Mouse (Mus musculus) lung, adult 18-20 months (tissue): ENCODE data around the gene Naa40.

Experiments
- DNase-seq, 2 experiments: peaks; one replicate each; pipeline ENCODE4 v3.0.0; 2022; ENCODE audit warnings: mixed read lengths in 2 of 2

The Naa40 gene

DNA sequence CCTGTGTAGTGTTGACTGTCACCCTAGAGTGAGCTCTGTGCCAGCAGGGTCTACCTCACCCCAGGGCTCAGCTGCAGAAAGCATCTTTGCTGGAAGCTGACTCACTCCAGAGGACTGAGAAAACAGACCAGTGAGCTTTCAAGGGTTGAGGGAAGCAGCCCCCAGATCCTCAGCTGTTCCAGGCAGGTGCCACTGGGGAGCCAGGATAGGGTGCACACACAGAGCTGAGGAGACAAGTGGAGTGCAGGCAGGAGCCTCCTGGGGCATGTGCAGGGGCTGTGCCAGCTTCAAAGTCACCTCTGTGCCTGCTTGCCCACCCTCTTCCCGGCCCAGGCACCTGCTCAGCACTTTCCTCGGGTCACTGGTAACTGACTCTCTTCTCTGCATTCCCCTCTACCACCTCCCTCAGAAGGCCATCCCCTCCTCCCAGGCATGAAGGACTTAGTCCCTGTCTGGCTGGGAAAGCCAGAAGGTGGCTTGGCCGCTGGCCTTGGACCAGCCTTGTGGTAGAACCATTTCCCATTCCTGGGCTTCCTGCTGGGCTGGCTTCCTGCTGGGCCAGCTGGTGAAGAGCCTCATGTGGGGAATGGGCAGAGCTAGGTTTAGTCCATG, 62.0 kb downstream of the Naa40 start:
- no peak for DNase-seq

DNA sequence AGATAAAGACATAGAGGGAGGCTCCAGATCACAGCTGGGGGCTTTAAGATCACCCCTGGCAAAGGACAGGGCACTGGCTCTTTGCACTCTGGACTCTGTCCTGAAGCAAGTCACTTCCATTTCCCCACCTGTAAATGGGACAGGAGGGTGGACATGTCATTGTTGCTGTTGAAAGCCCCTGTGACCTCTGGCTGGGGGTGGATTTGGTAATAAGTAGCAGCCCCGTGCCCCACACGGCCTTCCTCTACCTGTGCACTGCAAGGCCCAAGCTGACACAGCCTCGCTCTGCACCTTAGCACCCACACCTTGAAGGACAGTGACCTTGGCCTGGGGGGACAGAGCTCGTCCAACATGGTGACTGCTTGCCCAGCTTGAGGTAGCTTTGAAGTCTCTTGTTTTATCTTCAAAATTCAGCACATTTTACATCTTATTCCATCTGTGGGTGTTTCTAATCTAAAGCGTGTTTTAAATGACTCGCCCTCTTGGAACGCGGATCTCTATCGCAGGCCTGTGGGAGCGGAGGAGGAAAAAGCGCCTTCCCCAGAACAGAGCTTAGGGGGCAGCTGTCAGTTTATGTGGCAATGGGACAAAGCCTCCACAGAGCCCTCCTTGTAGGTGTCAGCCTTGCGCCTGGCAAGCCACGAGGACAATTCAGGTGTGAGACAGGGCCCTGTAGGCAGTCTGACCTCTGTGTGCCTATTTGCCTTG, 63.0 kb downstream of the Naa40 start:
- DNase-seq, result no peak

DNA sequence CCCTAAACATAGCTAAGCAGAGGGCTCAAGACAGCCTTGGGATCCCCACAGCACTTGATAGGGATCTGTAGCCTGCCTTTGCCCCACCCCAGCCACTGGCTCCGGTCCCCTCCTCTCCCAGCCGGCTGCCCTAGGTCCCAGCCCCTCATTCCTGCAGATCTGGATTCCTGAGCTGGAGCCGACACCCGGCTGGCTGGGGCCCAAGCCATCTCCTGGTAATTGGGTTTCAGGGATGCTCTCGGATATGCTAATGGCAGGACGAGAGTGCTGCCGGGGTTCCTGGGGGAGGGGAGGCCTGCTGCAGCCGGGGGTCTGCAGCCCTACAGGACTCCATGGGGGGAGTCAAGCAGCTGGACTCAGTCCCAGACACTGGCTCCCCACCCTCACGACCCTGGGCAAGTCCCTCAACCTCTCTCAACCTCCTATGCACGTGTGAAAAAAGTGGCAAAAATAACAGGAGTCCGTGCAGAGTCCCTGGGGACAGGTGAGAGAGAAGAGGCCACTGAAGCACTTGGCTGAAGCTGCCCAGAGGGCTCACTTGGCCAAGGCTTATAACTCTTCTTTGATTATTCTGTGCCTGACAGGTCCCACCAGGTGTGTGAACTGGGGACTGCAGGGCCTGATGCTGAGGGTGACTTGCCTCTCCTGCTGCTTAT, 64.8 kb downstream of the Naa40 start:
- no peak for DNase-seq
